Mouse (Mus musculus): Measurements from ENCODE around the gene B3gat3.

GRCm38 (mm10) chr19:8875031-8875430 is 45.1 kb upstream of the B3gat3 start:
- TF ChIP-seq CTCF (IDR thresholded peaks at IDR 0.05; ENCODE audit: low read depth, low read length) (no peak), POLR2A (IDR thresholded peaks at IDR 0.05; ENCODE audit: borderline replicate concordance, low read depth, low read length) (no peak)

Data from bone marrow macrophage, adult 2 months (primary cell).